Mouse (Mus musculus): ENCODE measurements around the gene Tex46.

The Tex46 gene

DNA sequence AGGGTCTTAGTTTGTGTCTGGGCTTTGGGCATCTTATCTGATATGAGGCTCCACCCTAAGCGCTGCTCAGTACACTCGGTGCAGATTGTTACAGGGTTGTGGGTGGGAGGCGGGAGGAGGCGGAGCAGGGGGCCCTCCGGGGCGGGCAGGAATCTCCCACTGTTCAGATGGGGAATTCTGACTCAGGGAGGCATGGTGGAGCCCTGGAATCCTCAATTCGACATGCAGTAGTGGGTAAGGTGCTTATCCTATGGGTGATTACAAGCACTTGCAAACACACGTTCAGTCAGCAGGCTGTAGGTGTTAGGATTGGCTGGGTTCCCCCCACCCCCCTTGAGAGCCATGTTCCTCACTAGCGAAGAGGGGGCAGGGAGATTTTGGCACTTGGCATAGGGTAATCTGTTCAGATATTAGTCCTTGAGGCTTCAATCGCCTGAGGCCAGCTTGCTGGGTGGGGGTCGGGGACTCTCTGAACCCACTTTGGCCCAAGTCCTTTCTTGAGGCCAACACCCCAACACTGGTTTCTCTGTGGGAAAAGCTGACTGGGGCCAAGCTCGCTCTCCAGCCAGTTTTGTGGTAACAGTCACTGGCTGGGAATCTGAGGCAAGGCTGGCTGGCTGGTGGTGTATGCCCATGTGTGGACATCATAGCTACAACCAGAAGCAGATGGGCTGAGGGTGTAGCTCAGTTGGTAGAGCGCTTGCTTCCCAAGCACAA, 39.4 kb downstream of the Tex46 start:
- CTCF ChIA-PET = interaction anchor here in 3 of 4 experiments (0.6 to 2.9 kb wide), 24 partner anchors 11 to 457 kb away, joined by 3 to 18 read pairs (median 4); no protein-coding TSS in a partner anchor
- POLR2A ChIA-PET = interaction anchor here in 2 of 4 experiments (0.6 kb wide), 2 partner anchors 116 to 208 kb away, joined by 3 to 4 read pairs; no protein-coding TSS in a partner anchor

- POLR2A ChIA-PET = interaction anchor here in 2 of 4 experiments (0.6 kb wide), 2 partner anchors 117 to 208 kb away, joined by 3 to 4 read pairs; no protein-coding TSS in a partner anchor
- CTCF ChIA-PET = interaction anchor here in 3 of 4 experiments (0.6 to 2.9 kb wide), 13 partner anchors 15 to 457 kb away, joined by 3 to 18 read pairs (median 4); no protein-coding TSS in a partner anchor
Measured at GRCm38 (mm10) chr4:136650261-136650660, 40.0 kb downstream of the Tex46 start.

DNA sequence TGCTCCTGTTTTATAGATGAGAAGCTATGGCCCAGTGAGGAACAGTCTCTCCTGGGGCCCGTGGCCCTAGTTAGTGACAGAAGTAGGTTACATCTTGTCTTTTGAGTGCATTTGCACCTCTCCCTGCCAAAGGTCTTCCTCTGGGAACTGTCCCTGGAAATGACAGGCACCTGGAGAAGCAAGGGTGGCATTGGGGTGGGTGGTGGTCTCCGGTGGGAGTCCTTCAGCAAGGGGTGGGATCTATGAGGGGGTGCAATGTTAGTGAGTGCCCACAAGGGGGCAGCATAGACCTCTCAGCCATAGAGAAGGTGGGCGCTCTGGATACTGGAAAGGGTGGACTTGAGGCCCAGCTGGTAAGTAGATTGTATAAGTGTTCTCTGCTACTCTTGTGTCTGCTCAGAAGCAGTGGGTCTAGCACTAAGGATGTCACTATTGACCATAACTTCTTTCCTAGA, 41.1 kb downstream of the Tex46 start:
- POLR2A ChIA-PET = interaction anchor here in 2 of 4 experiments (0.6 to 1.7 kb wide), 5 partner anchors 227 to 330 kb away, joined by 3 to 8 read pairs (median 3); no protein-coding TSS in a partner anchor
- CTCF ChIA-PET = interaction anchor here (0.5 to 2.9 kb wide), 51 partner anchors 10 to 544 kb away, joined by 3 to 18 read pairs (median 4); partner anchors contain the start of gene Lactbl1 (in 1 of the 4)

GRCm38 (mm10) chr4:136651882-136652527, 41.8 kb downstream of the Tex46 start:
- ChIA-PET CTCF (interaction anchor here (0.6 to 2.7 kb wide), 48 partner anchors 10 to 513 kb away, joined by 3 to 16 read pairs (median 4); partner anchors contain the start of gene Lactbl1 (in 1 of the 4)), POLR2A (interaction anchor here in 2 of 4 experiments (0.6 to 1.7 kb wide), 7 partner anchors 11 to 330 kb away, joined by 3 to 8 read pairs (median 3); no protein-coding TSS in a partner anchor)

GRCm38 (mm10) chr4:136652528-136652910, 42.3 kb downstream of the Tex46 start:
- POLR2A ChIA-PET = interaction anchor here in 3 of 4 experiments (0.6 to 1.7 kb wide), 5 partner anchors 10 to 329 kb away, joined by 3 to 6 read pairs (median 4); no protein-coding TSS in a partner anchor
- CTCF ChIA-PET = interaction anchor here (0.5 to 2.7 kb wide), 27 partner anchors 11 to 419 kb away, joined by 3 to 16 read pairs (median 5); no protein-coding TSS in a partner anchor

DNA sequence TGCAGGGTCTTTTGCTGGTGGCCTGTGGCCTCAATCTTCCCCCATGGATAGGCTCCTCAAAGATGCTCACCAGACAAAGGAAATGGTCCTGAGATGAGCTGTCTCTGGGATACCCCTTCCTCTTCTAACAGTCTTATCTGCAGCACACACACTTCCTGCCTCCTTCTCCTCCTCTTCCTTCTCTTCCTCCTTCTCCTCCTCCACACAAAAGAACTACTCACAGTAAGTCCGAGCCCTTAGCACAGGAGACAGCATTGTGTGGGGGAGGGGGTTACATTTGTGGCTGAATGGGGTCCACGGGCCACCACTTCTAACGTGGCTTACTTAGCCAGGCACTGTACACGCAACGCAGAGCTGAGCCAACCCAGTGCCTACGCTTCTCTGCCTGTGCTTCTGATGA, 42.8 kb downstream of the Tex46 start:
- ChIA-PET CTCF (interaction anchor here (0.5 to 2.7 kb wide), 13 partner anchors 13 to 419 kb away, joined by 3 to 16 read pairs (median 5); no protein-coding TSS in a partner anchor), POLR2A (interaction anchor here in 2 of 4 experiments (0.6 to 1.0 kb wide), 3 partner anchors 10 to 268 kb away, joined by 3 to 6 read pairs (median 4); no protein-coding TSS in a partner anchor)

DNA sequence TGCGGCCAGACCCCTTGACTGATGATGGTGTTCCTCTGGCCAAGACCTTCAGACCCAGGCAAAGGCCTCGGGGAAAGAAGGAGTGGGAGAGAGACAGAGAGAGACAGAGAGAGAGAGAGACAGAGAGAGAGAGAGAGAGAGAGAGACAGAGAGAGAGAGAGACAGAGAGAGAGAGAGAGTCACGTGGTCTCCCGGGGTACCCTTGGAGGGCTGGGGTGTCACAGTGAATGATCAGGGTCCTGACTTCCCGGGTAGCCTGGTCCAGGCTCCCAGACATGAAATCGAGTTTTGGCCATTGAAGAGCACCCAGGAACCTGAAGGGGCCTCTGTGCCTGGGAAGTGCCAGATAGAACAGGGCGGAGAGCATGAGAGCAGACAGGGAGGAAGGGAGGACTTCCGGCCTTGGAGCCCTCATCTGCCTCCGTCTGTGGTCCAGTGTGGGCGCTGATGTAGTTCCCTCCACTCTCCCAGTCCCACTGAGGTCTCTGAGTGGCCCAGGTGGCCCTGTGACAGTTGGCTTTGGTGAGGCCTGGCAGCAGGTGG, 43.5 kb downstream of the Tex46 start:
- CTCF ChIA-PET = interaction anchor here in 1 of 4 experiments (0.7 to 1.1 kb wide), 2 partner anchors 14 to 275 kb away, joined by 3 to 4 read pairs; no protein-coding TSS in a partner anchor
- POLR2A ChIA-PET = interaction anchor here in 1 of 4 experiments (0.5 kb wide), 1 partner anchor 289 kb away, joined by 5 read pairs; no protein-coding TSS in a partner anchor

DNA sequence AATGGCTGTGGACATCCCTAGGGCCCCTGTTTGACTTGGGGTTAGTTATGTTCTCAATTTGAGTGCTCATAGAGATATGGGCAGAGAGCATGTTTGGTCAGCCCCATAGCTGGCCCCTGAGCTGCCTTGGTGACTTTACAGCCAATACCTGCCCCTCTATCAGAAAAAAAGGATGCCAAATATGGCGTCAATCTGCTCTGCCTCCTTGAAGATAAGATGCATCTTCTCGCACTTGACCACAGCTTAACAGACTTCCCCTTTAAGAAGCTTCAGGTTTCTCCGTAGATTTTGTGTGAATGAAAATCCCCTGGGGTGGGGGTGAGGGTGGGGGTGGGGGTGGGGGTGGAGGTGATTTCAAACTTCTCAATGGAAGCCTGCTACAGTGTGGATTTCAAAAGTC, 47.7 kb downstream of the Tex46 start:
- POLR2A ChIA-PET = interaction anchor here in 2 of 4 experiments (0.7 to 0.8 kb wide), 3 partner anchors 8 to 207 kb away, joined by 3 read pairs; no protein-coding TSS in a partner anchor

More for the DNA sequence above, 47.7 kb downstream of the Tex46 start:
- CTCF ChIA-PET = interaction anchor here (0.7 to 1.7 kb wide), 5 partner anchors 8 to 220 kb away, joined by 3 to 6 read pairs (median 4); no protein-coding TSS in a partner anchor
